Mouse (Mus musculus): Measurements from ENCODE around the gene Phf10. TPM values are rescaled to one million over a fixed set of nuclear protein-coding genes. Genes with fewer than 3 reads are reported as not detected.
"Not testable (repeated sequence)": the region's sequence is repeated elsewhere in the genome, so short reads cannot be mapped to it uniquely, and the experiment has no call there.

The Phf10 gene
- polyA plus RNA-seq, 1 experiment: 26.0 TPM

- DNase-seq (ENCODE audit: low read depth): peak; percentile 75
These were observed 17.9 kb downstream of the Phf10 start, which contains the start of the genes Wdr27 and 1600012H06Rik for GRCm38 (mm10) chr17:14943009-14943728. TSS of gene Wdr27 (minus strand) at chr17:14943158. TSS of gene 1600012H06Rik (plus strand) at chr17:14943184.

- not testable (repeated sequence) for DNase-seq (ENCODE audit: low read depth)
These were observed 18.9 kb downstream of the Phf10 start for GRCm38 (mm10) chr17:14942181-14942580.

- no peak for DNase-seq (ENCODE audit: low read depth)
These were observed 25.1 kb downstream of the Phf10 start for GRCm38 (mm10) chr17:14935841-14936605.

- DNase-seq (ENCODE audit: low read depth): not testable (repeated sequence)
These were observed 25.8 kb downstream of the Phf10 start for GRCm38 (mm10) chr17:14935280-14935679.

GRCm38 (mm10) chr17:14931469-14931868 is 29.6 kb downstream of the Phf10 start:
- DNase-seq (ENCODE audit: low read depth): no peak

- DNase-seq (ENCODE audit: low read depth): no peak
These were observed 30.4 kb downstream of the Phf10 start for GRCm38 (mm10) chr17:14930697-14931096.

GRCm38 (mm10) chr17:14928631-14929030 is 32.4 kb downstream of the Phf10 start:
- DNase-seq (ENCODE audit: low read depth): no peak

GRCm38 (mm10) chr17:14927644-14928218 is 33.3 kb downstream of the Phf10 start:
- no peak for DNase-seq (ENCODE audit: low read depth)

- no peak for DNase-seq (ENCODE audit: low read depth)
These were observed 39.5 kb downstream of the Phf10 start for GRCm38 (mm10) chr17:14921582-14921981.

- DNase-seq (ENCODE audit: low read depth): no peak
These were observed 43.2 kb downstream of the Phf10 start for GRCm38 (mm10) chr17:14917866-14918265.

GRCm38 (mm10) chr17:14914401-14914800 is 46.7 kb downstream of the Phf10 start:
- DNase-seq (ENCODE audit: low read depth): no peak

GRCm38 (mm10) chr17:14912981-14913380 is 48.1 kb downstream of the Phf10 start:
- no peak for DNase-seq (ENCODE audit: low read depth)

- DNase-seq (ENCODE audit: low read depth): no peak
These were observed 48.7 kb downstream of the Phf10 start for GRCm38 (mm10) chr17:14912420-14912819.

GRCm38 (mm10) chr17:14910771-14911170 is 50.3 kb downstream of the Phf10 start:
- DNase-seq (ENCODE audit: low read depth): no peak

GRCm38 (mm10) chr17:14909331-14909730 is 51.7 kb downstream of the Phf10 start:
- no peak for DNase-seq (ENCODE audit: low read depth)

GRCm38 (mm10) chr17:14907136-14907535 is 53.9 kb downstream of the Phf10 start:
- no peak for DNase-seq (ENCODE audit: low read depth)

GRCm38 (mm10) chr17:14906611-14907010 is 54.5 kb downstream of the Phf10 start:
- no peak for DNase-seq (ENCODE audit: low read depth)

- peak; percentile 22 for DNase-seq (ENCODE audit: low read depth)
These were observed 56.3 kb downstream of the Phf10 start for GRCm38 (mm10) chr17:14904637-14905265.

GRCm38 (mm10) chr17:14904206-14904605 is 56.9 kb downstream of the Phf10 start:
- no peak for DNase-seq (ENCODE audit: low read depth)

- DNase-seq (ENCODE audit: low read depth): no peak
These were observed 57.9 kb downstream of the Phf10 start for GRCm38 (mm10) chr17:14903212-14903611.

GRCm38 (mm10) chr17:14898972-14899371 is 62.1 kb downstream of the Phf10 start:
- no peak for DNase-seq (ENCODE audit: low read depth)

GRCm38 (mm10) chr17:14895058-14895457 is 66.0 kb downstream of the Phf10 start:
- not testable (repeated sequence) for DNase-seq (ENCODE audit: low read depth)
